Mouse (Mus musculus) adrenal gland, postnatal 36 days (tissue): ENCODE results near the gene Neu1. TPM values are rescaled to one million over a fixed set of nuclear protein-coding genes. Genes with fewer than 3 reads are reported as not detected.
"Not testable (repeated sequence)": the region's sequence is repeated elsewhere in the genome, so short reads cannot be mapped to it uniquely, and the experiment has no call there.

ENCODE experiments used
- DNase-seq, 2 experiments: peaks; one replicate each; pipeline ENCODE4 v3.0.0; 2021; ENCODE audit warnings: mixed read lengths in 1 of 2
- long read RNA-seq, 2 experiments: library from polyadenylated mRNA; stranded (forward); transcript quantifications; one replicate each; pipeline ENCODE4 v2.0.0; 2021; ENCODE audit warnings: borderline sequencing depth in 2 of 2
- total RNA-seq, 2 experiments: library from RNA; stranded (reverse); gene quantifications; 2 replicates each; pipeline ENCODE4 v1.2.3; 2021

Neu1 gene
- 10 to 100 TPM; 25.4 to 27.4 TPM for total RNA-seq
- long read RNA-seq, experiment 1, transcript Neu1-201 (6 exons, 2,474 nt) = major isoform, 61 of 71 reads
- long read RNA-seq, experiment 1, partial matches to known transcripts = 9 of 71 reads
- long read RNA-seq, experiment 1, other reads (novel, unspliced or antisense) = 0 of 71 reads
- long read RNA-seq, experiment 2, transcript Neu1-201 (6 exons, 2,474 nt) = major isoform, 25 of 33 reads
- long read RNA-seq, experiment 2, partial matches to known transcripts = 2 of 33 reads
- long read RNA-seq, experiment 2, other reads (novel, unspliced or antisense) = 4 of 33 reads

GRCm38 (mm10) chr17:34931061-34931734, at the start of gene Neu1:
Gene Neu1 (plus strand): TSS chr17:34931253.
- peak; percentile 99 for DNase-seq

GRCm38 (mm10) chr17:34881683-34882310, 49.3 kb upstream of the Neu1 start, which contains the start of gene Gm20547:
Gene Gm20547 (minus strand): TSS chr17:34882042.
- DNase-seq = peak in 1 of 2 experiments; percentile 62

- no peak for DNase-seq
Observed at GRCm38 (mm10) chr17:34883332-34883731, 47.7 kb upstream of the Neu1 start.

GRCm38 (mm10) chr17:34884704-34885103, 46.3 kb upstream of the Neu1 start:
- no peak for DNase-seq

- DNase-seq = peak in 1 of 2 experiments; percentile 22
Observed at GRCm38 (mm10) chr17:34885615-34886014, 45.4 kb upstream of the Neu1 start.

- no peak for DNase-seq
Observed at GRCm38 (mm10) chr17:34887942-34888341, 43.1 kb upstream of the Neu1 start.

- no peak for DNase-seq
Observed at GRCm38 (mm10) chr17:34890074-34890743, 40.8 kb upstream of the Neu1 start.

GRCm38 (mm10) chr17:34891377-34891776, 39.7 kb upstream of the Neu1 start:
- no peak for DNase-seq

GRCm38 (mm10) chr17:34893072-34893824, 37.8 kb upstream of the Neu1 start:
- no peak for DNase-seq

GRCm38 (mm10) chr17:34894074-34894597, 36.9 kb upstream of the Neu1 start:
- DNase-seq = peak; percentile 96 to 97

GRCm38 (mm10) chr17:34894801-34895530, 36.1 kb upstream of the Neu1 start:
- DNase-seq = peak; percentile 76 to 87

GRCm38 (mm10) chr17:34895724-34896123, 35.3 kb upstream of the Neu1 start:
- no peak for DNase-seq

- DNase-seq = no peak
Observed at GRCm38 (mm10) chr17:34896366-34896765, 34.7 kb upstream of the Neu1 start.

GRCm38 (mm10) chr17:34897373-34898159, 33.5 kb upstream of the Neu1 start:
- DNase-seq = peak in 1 of 2 experiments; percentile 22

- peak; percentile 89 to 92 for DNase-seq
Observed at GRCm38 (mm10) chr17:34898160-34898586, 32.9 kb upstream of the Neu1 start, which contains the start of the genes C2 and Ehmt2. Gene C2 (minus strand): TSS chr17:34898265. Gene Ehmt2 (plus strand): TSS chr17:34898469.

GRCm38 (mm10) chr17:34898706-34899052, 32.4 kb upstream of the Neu1 start:
- peak; percentile 27 to 54 for DNase-seq

GRCm38 (mm10) chr17:34899053-34899889, 31.8 kb upstream of the Neu1 start:
- peak; percentile 55 to 67 for DNase-seq

GRCm38 (mm10) chr17:34899890-34900243, 31.2 kb upstream of the Neu1 start:
- DNase-seq = peak; percentile 24 to 46

GRCm38 (mm10) chr17:34900826-34901225, 30.2 kb upstream of the Neu1 start:
- DNase-seq = not testable (repeated sequence)
